Mouse (Mus musculus) bone marrow, adult 2 months (tissue): ENCODE measurements around the gene Psmc3ip. TPM values are rescaled to one million over a fixed set of nuclear protein-coding genes. Genes with fewer than 3 reads are reported as not detected.
"Not testable (repeated sequence)": the region's sequence is repeated elsewhere in the genome, so short reads cannot be mapped to it uniquely, and the experiment has no call there.

Source experiments
- H3K27ac ChIP-seq: fragments of 200-500 bp; 2 replicates; pipeline ENCODE4 v1.5.1; 2012; ENCODE audit warnings: low read depth, mild to moderate bottlenecking, control low read depth, inconsistent platforms, low read length; ENCODE audit not compliant: control insufficient read depth, poor library complexity, insufficient read depth
- H3K4me1 ChIP-seq: fragments of 200-500 bp; 2 replicates; pipeline ENCODE4 v1.6.1; 2011; ENCODE audit warnings: low read length; ENCODE audit not compliant: control insufficient read depth, insufficient read depth
- H3K4me3 ChIP-seq: fragments of 200-500 bp; replicated peaks from 2 replicates; pipeline ENCODE3; 2011; ENCODE audit warnings: mild to moderate bottlenecking, low read depth, low read length, control low read depth; ENCODE audit not compliant: control insufficient read depth
- CTCF ChIP-seq: fragments of 200-500 bp; IDR thresholded peaks from 2 replicates; pipeline ENCODE4 v1.5.1; 2011; ENCODE audit warnings: low read length, control low read depth; ENCODE audit not compliant: control insufficient read depth, insufficient read depth
- POLR2A ChIP-seq: fragments of 200-500 bp; IDR thresholded peaks from 2 replicates; pipeline ENCODE4 v1.6.1; 2011; ENCODE audit warnings: low read depth, mild to moderate bottlenecking, control low read depth, low read length, borderline replicate concordance; ENCODE audit not compliant: control insufficient read depth
- WGBS: fragments of 180-500 bp; shearing (Covaris S2); methylation state at CpG from one replicate; pipeline ENCODE4 v1.1.7; 2018; 5-methylcytosine and 5-hydroxymethylcytosine counted together
- polyA plus RNA-seq: library from polyadenylated mRNA; stranded (reverse); fragments of >200 nt; gene quantifications from 2 replicates; pipeline ENCODE4 v1.2.4, GENCODE M21; 2011; ENCODE audit warnings: low replicate concordance; ENCODE audit not compliant: missing spikeins, insufficient read depth, insufficient read length

The Psmc3ip gene
- polyA plus RNA-seq, 1 experiment, result 12.6 TPM

DNA sequence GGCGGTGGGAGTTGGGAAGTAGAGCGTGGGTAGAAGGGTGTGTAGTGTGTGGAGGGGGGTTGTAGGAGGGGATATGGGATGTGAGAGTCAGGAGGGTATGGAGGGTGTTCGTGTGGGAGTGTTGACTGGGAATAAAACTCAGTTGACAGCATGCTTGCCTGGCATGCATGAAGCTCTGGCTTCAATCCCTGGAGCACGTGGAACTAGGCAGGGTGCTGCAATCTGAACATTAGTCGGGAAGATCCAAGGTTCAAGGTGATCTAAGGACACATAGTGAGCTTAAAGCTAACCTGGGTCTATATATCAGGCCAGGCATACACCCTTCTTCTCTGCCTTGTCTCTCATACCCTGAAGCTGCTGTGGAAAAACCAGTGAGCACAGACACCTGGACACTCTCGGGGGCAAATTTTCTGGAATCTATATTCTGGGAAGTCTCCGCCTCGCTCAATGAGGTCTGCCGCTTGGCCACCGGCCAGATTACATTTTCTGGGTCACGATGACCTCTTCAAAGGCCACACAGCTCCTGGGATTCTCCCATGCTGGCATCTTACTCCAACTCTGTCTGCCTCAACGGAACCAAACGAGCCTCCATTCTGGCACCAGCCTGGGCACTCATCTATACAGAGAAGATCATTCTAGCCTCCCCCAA lies 39.1 kb upstream of the Psmc3ip start:
- Histone ChIP-seq H3K4me3 (no peak overlapping the region), H3K27ac (no peak overlapping the region), H3K4me1 (no peaks in the 10 kb centered on the region)
- 79% methylated on average over 13 of the region's 13 CpGs for WGBS
- TF ChIP-seq CTCF, result no peak
- no peak for TF ChIP-seq POLR2A

DNA sequence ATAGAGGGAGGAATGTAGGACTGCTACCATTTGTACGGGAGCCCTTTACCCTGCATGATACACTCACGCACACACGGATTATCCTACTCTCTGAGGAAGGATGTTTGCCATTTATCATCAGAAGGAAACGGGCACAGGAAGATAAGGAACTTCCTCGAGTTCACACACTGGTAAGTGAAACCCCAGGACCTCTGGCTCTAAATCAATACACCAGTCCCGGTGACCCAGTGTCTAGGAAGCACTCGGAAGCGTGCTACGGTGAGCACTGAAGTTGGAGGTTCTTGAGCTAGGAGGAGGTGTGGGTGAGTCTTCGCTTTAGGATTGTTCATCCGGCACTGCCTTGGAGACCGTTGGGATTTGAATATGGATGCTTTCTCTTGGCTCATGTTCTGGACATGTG lies 37.8 kb upstream of the Psmc3ip start:
- 32% methylated on average over 12 of the region's 12 CpGs for WGBS

DNA sequence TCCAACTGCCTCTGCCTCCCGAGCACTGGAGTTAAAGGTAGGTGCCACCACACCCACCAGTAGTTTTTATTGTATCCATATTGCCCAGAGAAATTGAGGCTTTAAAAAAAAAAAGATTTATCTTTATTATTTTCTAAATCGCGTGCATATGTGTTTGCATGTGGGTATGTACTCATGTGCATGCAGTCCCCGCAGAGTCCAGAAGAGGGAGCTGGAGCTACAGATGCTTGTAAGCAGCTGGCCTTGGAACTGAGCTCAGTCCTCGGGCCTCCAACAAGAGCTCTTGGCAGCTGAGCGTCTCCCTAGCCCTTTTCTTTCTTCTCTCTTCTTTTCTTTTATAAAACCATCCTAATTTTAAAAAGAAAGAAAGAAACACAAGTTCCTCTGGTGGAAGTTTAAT lies 36.5 kb upstream of the Psmc3ip start:
- TF ChIP-seq CTCF, result peak; percentile 45
- no peak for TF ChIP-seq POLR2A
- H3K4me3 ChIP-seq, result no peak overlapping the region
- no peaks in the 10 kb centered on the region for H3K4me1 ChIP-seq
- H3K27ac ChIP-seq, result no peak overlapping the region
- 87% methylated on average over 6 of the region's 6 CpGs for WGBS

More for the DNA sequence above, 37.8 kb upstream of the Psmc3ip start:
- no peaks in the 10 kb centered on the region for H3K4me1 ChIP-seq
- no peak overlapping the region for H3K27ac ChIP-seq
- no peak overlapping the region for H3K4me3 ChIP-seq
- TF ChIP-seq CTCF (no peak), POLR2A (no peak)

DNA sequence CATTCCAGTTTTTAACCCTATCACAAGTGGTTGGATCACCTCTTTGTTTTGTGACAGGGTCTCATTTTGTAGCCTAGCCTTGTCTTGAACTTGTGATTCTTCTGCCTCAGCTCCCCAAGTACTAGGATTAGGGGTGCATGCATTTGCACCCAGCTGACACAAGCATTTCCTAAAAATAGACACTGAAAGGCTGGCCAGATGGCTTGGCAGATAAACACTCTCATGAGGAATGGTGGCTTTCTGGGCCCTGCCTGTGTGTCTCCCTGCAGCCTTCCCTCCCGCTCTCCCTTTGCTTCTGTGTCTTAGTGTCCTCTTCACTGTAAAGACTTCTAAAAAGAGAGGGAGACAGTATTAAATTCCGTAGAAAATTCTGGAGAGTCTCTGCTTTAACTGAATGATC lies 36.0 kb upstream of the Psmc3ip start:
- Histone ChIP-seq H3K4me3 (no peak overlapping the region), H3K4me1 (no peaks in the 10 kb centered on the region), H3K27ac (no peak overlapping the region)
- 72% methylated on average over 2 of the region's 2 CpGs for WGBS
- TF ChIP-seq POLR2A, result no peak
- TF ChIP-seq CTCF, result no peak

DNA sequence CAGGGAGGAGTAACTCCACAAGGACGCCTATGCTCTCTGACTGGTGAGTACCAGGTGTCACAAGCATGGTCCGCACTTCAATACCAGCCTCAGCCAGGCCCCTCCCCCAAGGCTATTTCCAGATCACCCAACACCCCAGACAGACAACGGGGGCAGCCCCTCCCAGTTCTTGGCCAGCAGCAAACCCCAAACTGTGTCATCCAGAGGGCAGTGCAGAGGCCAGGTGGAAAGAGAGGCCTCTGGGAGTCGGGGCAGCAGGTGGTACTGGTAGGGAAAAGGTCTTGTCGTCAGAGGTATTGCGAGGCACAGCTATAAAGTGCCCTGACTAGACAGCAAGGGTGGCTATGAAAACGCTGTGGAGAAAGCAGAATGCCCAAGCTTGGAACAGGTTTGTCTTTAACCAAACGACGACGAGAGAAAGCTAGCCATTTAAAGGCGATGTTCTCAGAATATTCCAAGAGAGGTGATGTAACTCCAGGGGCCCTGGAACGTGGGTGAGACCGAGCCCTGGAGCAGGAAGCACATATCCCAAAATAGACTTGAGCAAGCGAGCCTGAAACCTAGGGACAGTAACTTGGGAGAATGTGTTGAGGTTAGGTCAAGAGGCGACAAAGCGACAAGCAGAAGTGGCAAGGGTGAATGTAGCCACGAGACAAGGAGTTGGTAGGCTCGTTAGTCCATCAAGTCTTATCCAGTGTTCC lies 35.0 kb upstream of the Psmc3ip start:
- H3K4me1 ChIP-seq, result no peaks in the 10 kb centered on the region
- TF ChIP-seq POLR2A (no peak), CTCF (no peak)
- H3K27ac ChIP-seq, result no peak overlapping the region
- no peak overlapping the region for H3K4me3 ChIP-seq
- 59% methylated on average over 18 of the region's 18 CpGs for WGBS

DNA sequence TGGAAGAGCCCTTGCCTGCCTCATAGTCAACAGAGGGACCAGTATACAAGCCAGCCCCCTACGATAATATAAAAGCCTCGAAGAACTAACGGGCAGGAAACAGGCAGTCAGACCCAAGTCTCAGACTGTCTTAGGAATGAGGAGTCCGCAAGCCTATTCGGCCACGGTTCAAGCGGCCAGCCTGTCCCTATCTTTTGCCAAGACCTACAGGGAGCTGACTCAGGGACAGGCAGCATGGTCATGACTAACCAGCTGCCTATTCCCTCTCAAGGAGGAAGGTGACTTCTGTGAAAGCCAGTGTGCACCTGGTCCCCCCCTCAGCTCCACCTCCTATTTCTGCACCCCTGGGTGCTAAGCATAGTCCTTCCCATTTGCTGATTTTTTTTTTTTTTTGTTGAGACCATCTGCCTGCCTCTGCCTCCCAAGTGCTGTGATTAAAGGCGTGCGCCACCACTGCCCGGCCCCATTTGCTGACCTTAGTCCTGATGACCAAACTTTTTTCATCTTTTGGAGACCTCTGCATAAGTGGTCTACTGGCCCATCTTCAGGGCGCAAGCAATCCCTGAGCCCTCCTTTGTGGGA lies 33.9 kb upstream of the Psmc3ip start:
- H3K4me1 ChIP-seq, result no peaks in the 10 kb centered on the region
- WGBS, result 80% methylated on average over 11 of the region's 11 CpGs
- H3K27ac ChIP-seq, result no peak overlapping the region
- TF ChIP-seq CTCF (no peak), POLR2A (no peak)
- no peak overlapping the region for H3K4me3 ChIP-seq

DNA sequence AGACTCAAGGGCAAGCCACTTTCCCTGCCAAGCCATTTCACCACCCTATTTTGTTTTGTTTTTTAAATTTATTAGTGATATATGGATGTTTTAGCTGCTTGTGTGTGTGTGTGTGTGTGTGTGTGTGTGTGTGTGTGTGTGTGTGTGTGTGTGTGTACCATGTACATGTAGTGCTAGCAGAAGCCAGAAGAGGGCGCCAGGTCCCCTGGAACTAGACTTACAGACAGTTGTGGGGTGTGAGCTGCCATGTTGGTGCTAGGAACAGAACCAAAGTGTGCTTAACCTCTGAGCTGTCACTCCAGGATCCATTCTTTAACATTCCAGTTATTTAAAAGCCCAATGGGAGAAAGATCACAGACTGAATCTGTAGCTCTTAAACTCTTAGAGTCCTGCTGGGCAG lies 31.8 kb upstream of the Psmc3ip start:
- H3K4me1 ChIP-seq, result no peaks in the 10 kb centered on the region
- H3K27ac ChIP-seq, result no peak overlapping the region
- no peak overlapping the region for H3K4me3 ChIP-seq
- TF ChIP-seq POLR2A (no peak), CTCF (no peak)
- 85% methylated on average over 1 of the region's 1 CpGs for WGBS

DNA sequence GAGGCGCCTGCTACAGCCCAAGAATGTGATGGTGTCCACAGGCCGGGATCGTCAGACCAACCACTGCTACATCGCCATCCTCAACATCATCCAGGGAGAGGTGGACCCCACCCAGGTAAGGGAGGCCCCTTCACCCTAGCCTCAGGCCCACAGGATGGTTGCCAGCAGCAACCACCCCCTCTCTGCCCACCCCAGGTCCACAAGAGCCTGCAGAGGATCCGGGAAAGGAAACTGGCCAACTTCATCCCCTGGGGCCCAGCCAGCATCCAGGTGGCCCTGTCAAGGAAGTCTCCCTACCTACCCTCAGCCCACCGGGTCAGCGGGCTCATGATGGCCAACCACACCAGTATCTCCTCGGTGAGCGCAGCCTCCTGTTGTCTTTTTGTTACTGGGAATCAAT lies 29.8 kb upstream of the Psmc3ip start:
- 94% methylated on average over 9 of the region's 9 CpGs for WGBS
- not testable (repeated sequence) for H3K4me1 ChIP-seq, H3K4me3 ChIP-seq, H3K27ac ChIP-seq

DNA sequence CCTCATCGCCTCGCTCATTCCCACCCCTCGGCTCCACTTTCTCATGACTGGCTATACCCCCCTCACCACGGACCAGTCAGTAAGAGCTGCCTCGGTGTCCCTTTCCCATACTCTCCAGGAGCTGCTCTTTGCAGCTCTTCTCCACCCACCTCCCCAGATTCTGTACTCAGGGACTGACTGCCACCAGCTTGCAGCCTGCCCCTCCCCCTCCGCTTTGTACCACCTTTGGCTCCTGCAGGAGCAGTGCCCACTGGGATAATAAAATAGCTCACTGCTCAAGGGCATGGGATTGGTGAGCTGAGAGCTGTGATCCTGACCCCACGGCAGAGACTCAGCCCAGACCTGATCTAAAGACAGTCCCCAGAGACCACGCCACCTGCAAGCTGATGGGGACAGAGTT lies 29.3 kb upstream of the Psmc3ip start:
- WGBS, result 93% methylated on average over 8 of the region's 8 CpGs
- H3K4me3 ChIP-seq, H3K27ac ChIP-seq, H3K4me1 ChIP-seq: not testable (repeated sequence)
